Mouse (Mus musculus): Measurements from ENCODE around the gene Phf21a. TPM values are rescaled to one million over a fixed set of nuclear protein-coding genes. Genes with fewer than 3 reads are reported as not detected.

Phf21a gene
- total RNA-seq, 2 experiments from 2014 or later, result 23.5 to 25.1 TPM

GRCm38 (mm10) chr2:92403776-92404319, 310.9 kb downstream of the Phf21a start:
- no peak for TF ChIP-seq CTCF (IDR thresholded peaks at IDR 0.05)
- intact Hi-C loops (cut with DNase I), result no loop called here
- DNase-seq, result no peak
- Histone ChIP-seq H3K27ac (no peak overlapping the region; the same call in 1 of the 2 replicates), H3K4me3 (no peak overlapping the region)

GRCm38 (mm10) chr2:92404737-92405136, 311.8 kb downstream of the Phf21a start:
- no peak for TF ChIP-seq CTCF (IDR thresholded peaks at IDR 0.05)
- intact Hi-C loops (cut with DNase I), result no loop called here
- Histone ChIP-seq H3K27ac (0 out of 2 replicates have a peak overlapping the region, but pooled peaks have one; percentile 5), H3K4me3 (no peak overlapping the region)
- DNase-seq, result no peak

- DNase-seq, result no peak
- TF ChIP-seq CTCF (IDR thresholded peaks at IDR 0.05), result no peak
- intact Hi-C loops (cut with DNase I), result no loop called here
- Histone ChIP-seq H3K4me3 (no peak overlapping the region), H3K27ac (no peak overlapping the region)
Observed at GRCm38 (mm10) chr2:92405687-92406086, 312.8 kb downstream of the Phf21a start.

- Histone ChIP-seq H3K27ac (no peak overlapping the region), H3K4me3 (no peak overlapping the region)
- no peak for DNase-seq
- intact Hi-C loops (cut with DNase I), result no loop called here
- no peak for TF ChIP-seq CTCF (IDR thresholded peaks at IDR 0.05)
Observed at GRCm38 (mm10) chr2:92408309-92409045, 315.6 kb downstream of the Phf21a start.

- no peak for TF ChIP-seq CTCF (IDR thresholded peaks at IDR 0.05)
- H3K27ac ChIP-seq, result 0 out of 2 replicates have a peak overlapping the region, but pooled peaks have one; percentile 5
- DNase-seq, result peak; percentile 62
- intact Hi-C loops (cut with DNase I), result no loop called here
- no peak overlapping the region for H3K4me3 ChIP-seq
Observed at GRCm38 (mm10) chr2:92411705-92412104, 318.8 kb downstream of the Phf21a start.

Small RNAs within 50 kb of the gene (microRNA-seq; reads per million reads assigned to microRNA genes)
- gene Mir1955 (17.3 reads per million, percentile 15 among the genes with 10 or more reads in this experiment), gene Mir7000 (not detected)

Other genes starting within 250 kb of the Phf21a start
- gene Chrm4, start 165.9 kb upstream of the Phf21a start, total RNA-seq (2021), result not detected
- gene Mdk, start 160.8 kb upstream of the Phf21a start, total RNA-seq (2021), result under 1 TPM; 0.51 to 0.92 TPM
- gene Gm9821, start 147.4 kb upstream of the Phf21a start, total RNA-seq (2021), result not detected
- gene Dgkz, start 117.3 kb upstream of the Phf21a start, total RNA-seq (2021), result 10 to 100 TPM; 33.7 to 37.5 TPM
- 1 to 10 TPM; 2.2 to 6.6 TPM for gene Creb3l1, start 68.6 kb upstream of the Phf21a start, total RNA-seq (2021)